Mouse (Mus musculus): ENCODE measurements around the gene Hpse.

DNA sequence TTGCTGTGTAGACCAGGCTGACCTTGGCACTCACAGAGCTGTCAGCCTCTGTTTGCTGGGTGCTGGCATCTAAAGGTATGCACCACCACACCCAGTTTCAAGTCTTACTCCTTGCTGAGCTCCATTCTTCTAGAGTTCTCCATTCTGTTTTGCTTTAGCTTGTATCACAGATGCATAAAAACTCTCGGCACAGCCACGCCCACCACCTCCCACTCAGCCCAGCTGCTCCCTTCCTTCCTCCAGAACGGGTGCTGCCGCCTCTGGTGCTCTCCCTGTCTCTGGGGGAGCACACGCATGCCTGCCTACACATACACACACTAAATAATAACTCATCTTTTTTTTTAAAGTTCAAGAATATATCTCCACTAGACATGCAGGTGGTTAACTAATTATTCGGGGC is 61.1 kb downstream of the Hpse start:
- TF ChIP-seq CTCF (IDR thresholded peaks at IDR 0.05; ENCODE audit: low read depth): no peak
- TF ChIP-seq EP300 (IDR thresholded peaks at IDR 0.05; ENCODE audit: low read depth): no peak
